Mouse (Mus musculus) brain, embryonic 14.5 days (tissue): ENCODE measurements around the gene Dnm1. TPM values are rescaled to one million over a fixed set of nuclear protein-coding genes. Genes with fewer than 3 reads are reported as not detected.
"Not testable (repeated sequence)": the region's sequence is repeated elsewhere in the genome, so short reads cannot be mapped to it uniquely, and the experiment has no call there.

Experiments
- DNase-seq: peaks from one replicate; pipeline ENCODE4 v3.0.0-alpha.2; 2011; ENCODE audit warnings: low read depth
- CTCF ChIP-seq: fragments of 200-500 bp; IDR thresholded peaks from 2 replicates; pipeline ENCODE4 v1.5.1; 2012; ENCODE audit warnings: inconsistent platforms, mild to moderate bottlenecking, moderate library complexity, borderline replicate concordance; ENCODE audit not compliant: insufficient read depth, insufficient read length; ENCODE audit errors: extremely low read depth
- POLR2A ChIP-seq: fragments of 200-500 bp; IDR thresholded peaks from 2 replicates; pipeline ENCODE4 v1.6.1; 2012; ENCODE audit warnings: mild to moderate bottlenecking, inconsistent platforms, borderline replicate concordance; ENCODE audit not compliant: poor library complexity, insufficient read depth, insufficient read length, severe bottlenecking; ENCODE audit errors: extremely low read depth
- polyA plus RNA-seq: library from polyadenylated mRNA; depleted of rRNA; stranded (reverse); fragments of >200 nt; gene quantifications from 2 replicates; pipeline ENCODE4 v1.2.3, GENCODE M21; 2012

The Dnm1 gene
- polyA plus RNA-seq, 1 experiment = 292 TPM

- DNase-seq = peak; percentile 64
- TF ChIP-seq CTCF (peak; percentile 71), POLR2A (no peak)
Measured at GRCm38 (mm10) chr2:32304145-32304832, 48.8 kb downstream of the Dnm1 start.

DNA sequence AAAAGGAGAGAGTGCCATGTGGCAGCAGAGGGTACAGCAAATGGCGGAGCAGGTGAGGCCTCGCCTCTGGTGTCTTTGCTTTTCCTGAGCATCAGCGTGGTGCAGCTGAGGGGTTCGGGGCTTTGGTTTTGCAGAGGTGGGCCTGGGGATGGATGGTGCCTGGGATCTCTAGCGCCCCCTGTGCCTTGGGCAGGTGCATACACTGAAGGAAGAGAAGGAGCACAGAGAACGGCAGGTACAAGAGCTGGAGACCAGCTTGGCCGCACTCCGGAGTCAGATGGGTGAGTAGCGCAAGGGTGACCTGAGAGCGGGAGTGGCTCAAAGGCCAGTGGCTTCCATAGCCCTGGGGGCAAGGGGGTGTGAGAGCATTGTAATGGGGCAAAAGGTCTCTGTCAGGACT lies 50.2 kb downstream of the Dnm1 start:
- DNase-seq = no peak
- TF ChIP-seq POLR2A = no peak
- TF ChIP-seq CTCF = 0 out of 2 replicates have a peak, but pooled peaks have one; percentile 4

DNA sequence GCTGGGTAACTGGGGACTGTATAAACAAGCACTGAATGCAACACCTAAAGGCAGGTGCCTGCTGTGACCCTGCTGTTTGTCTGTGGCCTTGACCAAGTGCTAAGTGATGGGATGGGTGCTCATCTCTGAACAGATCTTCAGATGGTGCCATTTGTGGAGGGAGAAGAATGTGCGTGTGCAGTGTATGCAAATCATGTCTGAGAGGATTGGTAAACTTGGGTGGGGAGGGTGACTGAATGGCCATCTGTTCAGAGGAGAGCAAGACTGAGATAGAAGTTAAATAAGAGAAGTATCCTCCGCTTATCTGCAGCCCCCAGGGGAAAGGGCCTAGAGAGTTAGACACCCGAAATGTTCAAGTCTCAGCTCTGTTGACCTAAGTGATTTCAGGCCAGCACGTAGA lies 53.7 kb downstream of the Dnm1 start:
- TF ChIP-seq CTCF (no peak), POLR2A (no peak)
- no peak for DNase-seq

DNA sequence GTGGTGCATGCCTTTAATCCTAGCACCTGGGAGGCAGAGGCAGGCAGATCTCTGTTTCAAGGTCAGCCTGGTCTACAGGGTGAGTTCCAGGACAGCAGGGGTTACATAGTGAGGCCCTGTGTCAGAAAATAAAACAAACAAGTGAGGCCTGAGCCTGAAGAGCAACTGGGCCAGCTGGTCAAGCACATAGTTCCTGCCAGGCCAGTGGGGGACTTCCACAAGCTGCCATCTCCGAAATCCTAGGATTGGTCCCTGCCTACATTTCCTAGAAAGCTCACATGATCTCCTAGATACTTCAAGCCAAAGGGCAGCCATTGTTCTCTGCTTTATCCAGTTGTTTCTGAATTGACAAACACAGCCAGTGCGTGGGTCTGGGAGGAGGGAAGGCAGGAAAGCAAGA lies 57.3 kb downstream of the Dnm1 start:
- not testable (repeated sequence) for DNase-seq

DNA sequence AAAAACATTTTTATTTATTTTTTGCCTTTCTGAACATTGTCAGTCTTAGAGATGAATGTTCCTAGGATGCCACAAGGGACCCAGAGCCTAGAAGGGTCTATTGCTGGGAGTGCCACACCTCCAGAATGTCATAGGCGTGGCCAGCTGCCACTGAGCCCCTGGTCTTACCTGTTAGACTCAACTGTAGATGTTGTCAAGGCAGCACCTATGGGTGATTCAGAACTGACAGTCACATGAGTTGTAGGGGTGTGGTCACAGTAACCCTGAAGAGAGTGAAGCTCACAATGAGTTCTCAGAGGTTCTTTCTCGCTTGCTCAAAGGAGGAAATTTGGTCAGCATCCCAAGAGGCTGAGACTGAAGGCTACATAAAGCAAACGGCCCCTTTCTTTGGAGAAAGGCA lies 57.9 kb downstream of the Dnm1 start:
- no peak for DNase-seq
- TF ChIP-seq CTCF (no peak), POLR2A (no peak)

GRCm38 (mm10) chr2:32294348-32294747 lies 58.8 kb downstream of the Dnm1 start:
- TF ChIP-seq CTCF (no peak), POLR2A (no peak)
- peak; percentile 14 for DNase-seq

GRCm38 (mm10) chr2:32289578-32289977 lies 63.6 kb downstream of the Dnm1 start:
- peak; percentile 66 for DNase-seq
- TF ChIP-seq POLR2A (no peak), CTCF (0 out of 2 replicates have a peak, but pooled peaks have one; percentile 23)

GRCm38 (mm10) chr2:32288371-32288931 lies 64.7 kb downstream of the Dnm1 start:
- DNase-seq = no peak
- TF ChIP-seq CTCF (no peak), POLR2A (no peak)

GRCm38 (mm10) chr2:32287923-32288367 lies 65.2 kb downstream of the Dnm1 start, which contains the start of gene Swi5:
Swi5 (minus strand) TSS chr2:32288075.
- peak; percentile 100 for DNase-seq
- no peak for TF ChIP-seq CTCF
- TF ChIP-seq POLR2A = peak; percentile 63; the same call in 1 of the 2 replicates

GRCm38 (mm10) chr2:32287334-32287840 lies 65.8 kb downstream of the Dnm1 start, which contains the start of gene Golga2:
Golga2 (plus strand) TSS chr2:32287384.
- no peak for TF ChIP-seq CTCF
- TF ChIP-seq POLR2A = no peak
- DNase-seq = no peak

GRCm38 (mm10) chr2:32283986-32284385 lies 69.2 kb downstream of the Dnm1 start:
- DNase-seq = no peak
- TF ChIP-seq CTCF = no peak

DNA sequence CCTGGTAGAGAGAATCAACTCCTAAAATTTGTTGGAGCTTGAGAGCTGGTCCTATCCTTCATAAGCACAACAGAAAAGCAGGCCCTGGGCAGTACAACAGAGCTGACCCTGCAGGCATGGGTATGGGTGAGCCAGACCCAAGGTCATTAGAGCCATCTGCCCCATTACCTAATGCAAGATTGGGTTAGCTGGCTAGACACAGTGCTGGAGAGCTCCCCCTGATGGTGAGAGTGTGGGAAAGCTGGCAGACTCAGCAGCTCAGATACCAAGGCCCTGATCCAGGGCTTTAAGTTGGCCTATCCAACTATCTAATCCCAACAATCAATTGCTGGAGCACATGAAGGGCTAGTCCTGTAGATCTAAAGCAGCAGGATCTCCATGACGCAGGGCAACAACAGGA lies 70.4 kb downstream of the Dnm1 start:
- DNase-seq = peak; percentile 36
- TF ChIP-seq CTCF = peak; percentile 62; the same call in 1 of the 2 replicates
- no peak for TF ChIP-seq POLR2A

- no peak for TF ChIP-seq CTCF
Measured at GRCm38 (mm10) chr2:32282289-32282688, 70.8 kb downstream of the Dnm1 start.

More at GRCm38 (mm10) chr2:32282289-32282688, 70.8 kb downstream of the Dnm1 start:
- DNase-seq = no peak
